Mouse (Mus musculus) hindbrain, embryonic 16.5 days (tissue): ENCODE measurements around the gene Gm42420. TPM values are rescaled to one million over a fixed set of nuclear protein-coding genes. Genes with fewer than 3 reads are reported as not detected.
A peak's percentile ranks its signal among the peaks of the same experiment; 100 is the strongest.

Experiments
- ATAC-seq: fragments of 200-750 bp; cut with Nextera tagmentation; 2 replicates; pipeline ENCODE4 v1.8.0; 2017; ENCODE audit warnings: moderate TSS enrichment, moderate library complexity
- H3K27ac ChIP-seq: fragments of 300-500 bp; sonication (generic); 2 replicates; pipeline ENCODE4 v1.5.1; 2014; ENCODE audit warnings: low read depth, mild to moderate bottlenecking, control low read depth, low read length, moderate library complexity
- H3K27me3 ChIP-seq: fragments of 300-500 bp; sonication (generic); replicated peaks from 2 replicates; pipeline ENCODE4 v1.6.1; 2014; ENCODE audit warnings: low read length; ENCODE audit not compliant: control insufficient read depth, insufficient read depth
- H3K36me3 ChIP-seq: fragments of 300-500 bp; sonication (generic); 2 replicates; pipeline ENCODE4 v1.6.1; 2014; ENCODE audit warnings: mild to moderate bottlenecking, low read length, moderate library complexity, mixed read lengths; ENCODE audit not compliant: control insufficient read depth, insufficient read depth
- H3K4me1 ChIP-seq: fragments of 300-500 bp; sonication (generic); 2 replicates; pipeline ENCODE4 v1.6.1; 2014; ENCODE audit warnings: low read depth, low read length; ENCODE audit not compliant: control insufficient read depth, insufficient read depth
- H3K4me2 ChIP-seq: fragments of 300-500 bp; sonication (generic); 2 replicates; pipeline ENCODE4 v1.6.1; 2014; ENCODE audit warnings: mild to moderate bottlenecking, low read length, control low read depth, moderate library complexity
- H3K4me3 ChIP-seq: fragments of 300-500 bp; sonication (generic); 2 replicates; pipeline ENCODE4 v1.5.1; 2014; ENCODE audit warnings: mild to moderate bottlenecking, low read length, control low read depth, moderate library complexity
- H3K9ac ChIP-seq: fragments of 300-500 bp; sonication (generic); 2 replicates; pipeline ENCODE4 v1.6.1; 2014; ENCODE audit warnings: low read depth, mild to moderate bottlenecking, control low read depth, low read length, moderate library complexity
- H3K9me3 ChIP-seq: fragments of 300-500 bp; sonication (generic); 2 replicates; pipeline ENCODE4 v1.6.1; 2014; ENCODE audit warnings: mild to moderate bottlenecking, low read length, moderate library complexity; ENCODE audit not compliant: control insufficient read depth
- WGBS: fragments of 180-500 bp; shearing (Covaris S2); extraction: QIAGEN DNeasy Blood & Tissue Kit; methylation state at CpG from one replicate; pipeline ENCODE4 v1.1.7; 2014; 5-methylcytosine and 5-hydroxymethylcytosine counted together
- polyA plus RNA-seq: library from polyadenylated mRNA; unstranded; fragments of >200 nt; fragmentation: Nextera tagmentation; extraction: Ambion mirVana; gene quantifications from 2 replicates; pipeline ENCODE4 v1.2.1, GENCODE M21; 2015

The Gm42420 gene
- polyA plus RNA-seq, 1 experiment from 2014 or later: 1.9 TPM

- no peak for ATAC-seq
- no peak overlapping the region for H3K9ac ChIP-seq
- H3K36me3 ChIP-seq: no peaks in the 10 kb centered on the region
- H3K27me3 ChIP-seq: 0 out of 2 replicates have a peak, but pooled peaks cover 3% of the 10 kb centered on the region
- H3K9me3 ChIP-seq: no peaks in the 10 kb centered on the region
- H3K4me1 ChIP-seq: no peaks in the 10 kb centered on the region
- H3K4me2 ChIP-seq: no peak overlapping the region
- no peak overlapping the region for H3K4me3 ChIP-seq
- H3K27ac ChIP-seq: no peak overlapping the region
- 12% methylated on average over 5 of the region's 5 CpGs for WGBS
Measured at GRCm38 (mm10) chr6:39567528-39567927, 18.0 kb upstream of the Gm42420 start.

- 0 out of 2 replicates have a peak, but pooled peaks cover 3% of the 10 kb centered on the region for H3K27me3 ChIP-seq
- WGBS: 78% methylated on average over 3 of the region's 3 CpGs
- no peak overlapping the region for H3K9ac ChIP-seq
- peaks cover 13% of the 10 kb centered on the region for H3K4me1 ChIP-seq
- H3K4me2 ChIP-seq: no peak overlapping the region
- no peak overlapping the region for H3K4me3 ChIP-seq
- H3K9me3 ChIP-seq: no peaks in the 10 kb centered on the region
- no peaks in the 10 kb centered on the region for H3K36me3 ChIP-seq
- no peak overlapping the region for H3K27ac ChIP-seq
- ATAC-seq: no peak
Measured at GRCm38 (mm10) chr6:39570426-39570825, 15.1 kb upstream of the Gm42420 start.

- ATAC-seq: peak; percentile 98
- H3K4me2 ChIP-seq: peak within 1 kb of the TSS; percentile 94
- under 1% methylated on average over 45 of the region's 49 CpGs for WGBS
Measured at GRCm38 (mm10) chr6:39573791-39574554, 11.6 kb upstream of the Gm42420 start, which contains the start of gene Adck2. Adck2 (plus strand) TSS chr6:39573873.

GRCm38 (mm10) chr6:39574555-39574869 lies 11.0 kb upstream of the Gm42420 start:
- no peaks in the 10 kb centered on the region for H3K9me3 ChIP-seq
- H3K4me1 ChIP-seq: peaks cover 13% of the 10 kb centered on the region
- no peaks in the 10 kb centered on the region for H3K27me3 ChIP-seq
- peak overlapping the region; percentile 97 for H3K27ac ChIP-seq
- H3K4me3 ChIP-seq: peak overlapping the region; percentile 93
- H3K4me2 ChIP-seq: peak overlapping the region; percentile 94
- peak overlapping the region; percentile 98 for H3K9ac ChIP-seq
- peaks cover 12% of the 10 kb centered on the region; the same call in 1 of the 2 replicates for H3K36me3 ChIP-seq
- 21% methylated on average over 10 of the region's 10 CpGs for WGBS
- no peak; the same call in 1 of the 2 replicates for ATAC-seq

More at GRCm38 (mm10) chr6:39573791-39574554, 11.6 kb upstream of the Gm42420 start, which contains the start of gene Adck2:
- H3K9ac ChIP-seq: peak within 1 kb of the TSS; percentile 98
- H3K4me3 ChIP-seq: peak within 1 kb of the TSS; percentile 93
- no peaks in the 10 kb centered on the region for H3K9me3 ChIP-seq
- peak within 1 kb of the TSS; percentile 97 for H3K27ac ChIP-seq
- peaks cover 8% of the 10 kb centered on the region; the same call in 1 of the 2 replicates for H3K36me3 ChIP-seq
- no peaks in the 10 kb centered on the region for H3K27me3 ChIP-seq
- peaks cover 13% of the 10 kb centered on the region for H3K4me1 ChIP-seq

- WGBS: 72% methylated on average over 7 of the region's 7 CpGs
- no peak for ATAC-seq
- peak overlapping the region; percentile 94 for H3K4me2 ChIP-seq
- H3K9me3 ChIP-seq: no peaks in the 10 kb centered on the region
- no peaks in the 10 kb centered on the region for H3K27me3 ChIP-seq
- peaks cover 13% of the 10 kb centered on the region for H3K4me1 ChIP-seq
- no peak overlapping the region; the same call in 1 of the 2 replicates for H3K27ac ChIP-seq
- H3K9ac ChIP-seq: peak overlapping the region; percentile 98
- H3K36me3 ChIP-seq: peaks cover 14% of the 10 kb centered on the region; the same call in 1 of the 2 replicates
- H3K4me3 ChIP-seq: peak overlapping the region; percentile 93
Measured at GRCm38 (mm10) chr6:39574951-39575350, 10.6 kb upstream of the Gm42420 start.

- Histone ChIP-seq H3K9me3 (no peaks in the 10 kb centered on the region), H3K27me3 (no peaks in the 10 kb centered on the region), H3K9ac (no peak overlapping the region), H3K27ac (no peak overlapping the region), H3K4me2 (no peak overlapping the region), H3K4me3 (no peak overlapping the region), H3K4me1 (peaks cover 6% of the 10 kb centered on the region), H3K36me3 (peaks cover 28% of the 10 kb centered on the region)
- WGBS: 94% methylated on average over 7 of the region's 7 CpGs
- ATAC-seq: no peak
Measured at GRCm38 (mm10) chr6:39579552-39579951, 6.0 kb upstream of the Gm42420 start.

GRCm38 (mm10) chr6:39580558-39580957 lies 5.0 kb upstream of the Gm42420 start:
- peaks cover 30% of the 10 kb centered on the region for H3K36me3 ChIP-seq
- H3K27ac ChIP-seq: no peak overlapping the region
- no peak overlapping the region for H3K4me2 ChIP-seq
- H3K4me3 ChIP-seq: no peak overlapping the region
- 90% methylated on average over 2 of the region's 2 CpGs for WGBS
- H3K27me3 ChIP-seq: no peaks in the 10 kb centered on the region
- no peaks in the 10 kb centered on the region for H3K9me3 ChIP-seq
- H3K9ac ChIP-seq: no peak overlapping the region
- ATAC-seq: no peak
- H3K4me1 ChIP-seq: no peaks in the 10 kb centered on the region

GRCm38 (mm10) chr6:39581087-39581784 lies 4.3 kb upstream of the Gm42420 start:
- peaks cover 32% of the 10 kb centered on the region for H3K36me3 ChIP-seq

GRCm38 (mm10) chr6:39591481-39591880 lies 5.9 kb downstream of the Gm42420 start:
- 94% methylated on average over 4 of the region's 4 CpGs for WGBS
- H3K4me2 ChIP-seq: no peak overlapping the region; the same call in 1 of the 2 replicates
- H3K36me3 ChIP-seq: peaks cover 12% of the 10 kb centered on the region; the same call in 1 of the 2 replicates
- H3K27me3 ChIP-seq: no peaks in the 10 kb centered on the region
- no peak overlapping the region for H3K9ac ChIP-seq
- H3K4me1 ChIP-seq: peaks cover 16% of the 10 kb centered on the region
- H3K27ac ChIP-seq: no peak overlapping the region
- ATAC-seq: no peak
- H3K9me3 ChIP-seq: no peaks in the 10 kb centered on the region
- no peak overlapping the region; the same call in 1 of the 2 replicates for H3K4me3 ChIP-seq

More at GRCm38 (mm10) chr6:39581087-39581784, 4.3 kb upstream of the Gm42420 start:
- Histone ChIP-seq H3K9ac (no peak overlapping the region), H3K27me3 (no peaks in the 10 kb centered on the region), H3K9me3 (no peaks in the 10 kb centered on the region), H3K4me1 (no peaks in the 10 kb centered on the region), H3K4me3 (no peak overlapping the region), H3K4me2 (no peak overlapping the region), H3K27ac (no peak overlapping the region)
- 78% methylated on average over 7 of the region's 7 CpGs for WGBS
- ATAC-seq: no peak
